Mouse (Mus musculus): Measurements from ENCODE around the gene D5Ertd579e.

DNA sequence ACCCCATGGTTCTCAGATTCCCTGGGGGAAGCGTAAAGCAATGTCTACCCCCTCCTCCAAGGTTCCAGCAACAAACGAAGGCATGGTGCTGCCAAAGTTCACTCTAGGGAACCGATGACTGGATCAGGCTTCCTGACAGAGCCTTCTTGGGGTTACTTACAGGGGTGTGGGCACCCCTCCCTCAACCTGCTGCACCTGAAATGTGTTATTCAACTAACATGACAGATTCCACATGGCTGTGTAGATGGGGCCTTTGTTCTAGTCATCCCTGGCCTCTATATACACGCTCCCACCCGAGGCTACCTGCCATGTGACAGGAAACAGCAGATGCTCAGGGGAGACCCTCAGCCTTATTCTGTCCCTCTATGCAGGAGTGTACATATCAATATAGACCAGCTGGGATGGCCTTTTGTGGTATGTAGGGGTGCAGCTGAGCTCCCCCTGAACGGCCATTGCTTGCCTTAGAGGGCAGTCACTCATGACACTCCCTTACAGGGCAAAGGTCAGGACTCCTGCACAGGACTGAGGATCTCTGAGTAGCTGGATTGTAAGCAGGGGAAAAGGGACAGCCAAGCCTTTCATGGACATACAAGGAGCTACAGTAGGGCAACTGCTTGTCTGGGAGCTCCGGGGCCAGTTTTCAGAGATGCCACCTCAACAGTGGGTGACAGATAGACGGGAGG lies 32.7 kb upstream of the D5Ertd579e start:
- TF ChIP-seq CTCF (IDR thresholded peaks at IDR 0.05; ENCODE audit: extremely low read depth, insufficient read length, insufficient replicate concordance, low read depth, low read length) (no peak), POLR2A (IDR thresholded peaks at IDR 0.05; ENCODE audit: low read depth, low read length) (no peak)
